Mouse (Mus musculus): ENCODE measurements at regions not wholly inside any gene's neighbourhood (a gene's known extent, or its start where the extent isn't known, plus 50 kb on each side); places are given as distances from the start of the nearest gene placed in this dataset.

DNA sequence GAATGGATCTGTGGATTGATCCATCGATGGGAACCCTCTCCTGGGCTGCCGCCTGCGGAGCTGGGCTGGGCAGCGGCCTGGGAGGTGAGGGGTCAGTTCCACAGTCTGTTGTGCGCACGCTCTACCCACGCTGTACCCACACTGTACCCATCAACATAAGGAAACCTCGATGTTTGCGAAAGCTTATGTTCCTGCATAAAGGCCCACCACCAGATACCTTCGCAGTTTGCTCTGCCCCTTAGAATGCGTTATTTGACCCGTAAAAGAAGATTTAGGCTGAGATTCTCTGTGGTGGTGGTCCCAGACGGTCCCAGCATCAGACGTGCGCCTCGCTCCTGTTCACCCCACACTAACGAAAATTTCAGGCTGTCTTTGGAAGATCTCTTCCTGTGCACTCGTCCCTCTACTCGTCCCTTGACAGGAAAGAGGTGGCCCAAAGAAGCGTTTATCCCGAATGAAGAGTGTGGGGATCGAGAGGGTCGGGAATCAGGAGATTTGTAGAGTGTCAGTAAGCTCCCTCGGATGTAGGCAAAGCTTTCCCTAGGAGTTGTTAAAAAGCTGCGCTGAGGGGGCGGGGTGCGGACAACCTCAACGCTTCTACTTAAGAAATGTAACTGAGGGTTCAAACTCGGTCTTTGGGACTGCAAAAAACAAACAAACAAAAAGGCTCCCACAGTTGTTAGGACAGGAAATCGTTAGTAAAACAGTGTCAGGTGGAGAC, 123.9 kb downstream of the Tmem161b start:
- peak; percentile 60 for DNase-seq

- no peak for DNase-seq
These were observed 124.5 kb downstream of the Tmem161b start for GRCm38 (mm10) chr13:84346569-84346968.

DNA sequence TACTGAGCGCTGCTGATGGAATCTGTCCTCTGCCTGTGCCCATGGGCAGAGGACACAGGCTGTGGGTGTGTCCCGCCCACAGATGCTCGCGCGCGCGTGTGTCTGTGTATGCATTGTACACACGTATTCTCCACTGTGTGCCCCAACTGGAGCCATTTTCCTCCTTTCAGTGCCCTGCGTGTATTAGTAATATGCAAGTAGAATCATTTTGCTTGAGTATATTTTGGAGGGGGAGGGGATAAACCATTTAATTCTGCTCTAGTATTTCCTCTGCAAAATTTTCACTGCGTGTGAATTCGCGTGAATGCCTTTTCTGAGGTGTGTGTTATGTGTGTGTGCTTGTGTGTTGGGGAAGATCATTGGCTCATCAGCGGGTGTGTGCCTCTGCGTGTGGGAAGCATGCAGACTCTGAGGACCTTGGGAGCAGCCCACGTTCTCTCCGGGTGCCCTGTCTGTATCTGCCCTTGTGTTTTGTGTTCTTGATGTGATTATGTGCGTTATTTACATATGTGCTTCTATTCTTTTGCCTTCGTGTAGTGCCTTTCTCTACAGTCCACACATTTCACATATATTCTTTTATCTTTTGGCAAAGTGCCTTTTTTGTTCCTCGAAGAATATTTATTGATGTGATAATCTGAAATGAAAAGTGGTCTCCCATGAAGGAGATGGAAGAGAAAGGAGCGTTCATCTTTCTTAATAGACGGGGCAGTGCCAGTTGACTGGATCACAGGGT, 125.3 kb downstream of the Tmem161b start:
- peak; percentile 62 for DNase-seq

GRCm38 (mm10) chr13:84347914-84348700, 126.0 kb downstream of the Tmem161b start:
- peak; percentile 99 for DNase-seq

- DNase-seq, result peak; percentile 31
These were observed 126.5 kb downstream of the Tmem161b start for GRCm38 (mm10) chr13:84348701-84348975.

DNA sequence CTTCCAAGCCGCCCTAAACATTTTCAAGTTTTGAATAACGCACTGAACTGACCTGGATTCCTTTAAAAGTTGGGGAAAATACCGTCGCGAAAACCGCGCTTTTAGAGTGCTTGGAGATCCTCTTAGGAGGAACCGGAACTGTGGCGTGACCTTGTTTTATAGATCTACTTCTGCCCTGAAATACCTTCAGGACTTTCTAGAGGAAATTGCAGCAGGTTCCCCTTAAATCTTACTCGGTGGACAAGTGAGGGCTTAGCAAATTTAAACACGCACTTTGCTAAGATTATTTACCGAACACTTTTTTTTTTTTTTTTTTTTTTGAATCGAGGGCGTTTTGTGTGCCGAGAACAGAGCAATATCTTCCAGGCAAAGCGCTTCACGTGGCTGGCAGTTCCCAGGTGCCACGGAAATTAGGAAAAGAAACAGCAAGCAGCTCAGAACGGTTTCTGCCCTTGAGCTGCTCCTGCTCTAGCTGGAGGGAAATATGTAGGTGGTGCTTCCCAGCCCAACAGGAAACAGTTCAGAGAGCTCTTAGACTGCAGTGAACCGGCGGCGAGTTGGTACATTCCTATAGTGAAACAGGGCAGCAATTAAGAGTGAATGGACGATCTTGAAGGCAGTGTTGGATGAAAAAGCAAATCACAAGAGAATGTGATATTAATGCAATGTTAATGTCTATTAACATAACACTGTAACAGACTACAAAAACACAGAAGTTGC, 127.1 kb downstream of the Tmem161b start:
- DNase-seq, result peak; percentile 63

- no peak for DNase-seq
These were observed 127.6 kb downstream of the Tmem161b start for GRCm38 (mm10) chr13:84349721-84350040.

DNA sequence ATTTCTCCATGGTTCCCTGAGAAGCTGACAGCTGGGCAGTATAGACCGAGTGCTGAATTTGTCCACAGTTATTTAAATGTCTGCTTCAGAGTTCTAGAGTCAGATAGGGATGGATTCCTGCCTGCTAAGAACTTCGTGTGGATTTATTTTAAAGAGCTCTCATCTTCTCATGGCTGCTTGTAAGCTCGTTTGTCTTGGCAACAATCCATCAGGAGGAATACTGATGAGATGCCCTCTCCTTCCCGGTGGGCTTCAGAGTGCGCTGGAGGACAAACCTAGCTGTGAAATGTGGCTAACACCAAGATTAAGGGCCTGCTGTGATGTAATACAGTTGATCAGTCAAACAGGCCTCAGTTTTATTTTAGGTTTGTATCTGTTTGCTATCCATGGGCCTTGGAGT, 128.7 kb downstream of the Tmem161b start:
- no peak for DNase-seq

- DNase-seq, result no peak
These were observed 134.4 kb downstream of the Tmem161b start for GRCm38 (mm10) chr13:84356455-84356854.

DNA sequence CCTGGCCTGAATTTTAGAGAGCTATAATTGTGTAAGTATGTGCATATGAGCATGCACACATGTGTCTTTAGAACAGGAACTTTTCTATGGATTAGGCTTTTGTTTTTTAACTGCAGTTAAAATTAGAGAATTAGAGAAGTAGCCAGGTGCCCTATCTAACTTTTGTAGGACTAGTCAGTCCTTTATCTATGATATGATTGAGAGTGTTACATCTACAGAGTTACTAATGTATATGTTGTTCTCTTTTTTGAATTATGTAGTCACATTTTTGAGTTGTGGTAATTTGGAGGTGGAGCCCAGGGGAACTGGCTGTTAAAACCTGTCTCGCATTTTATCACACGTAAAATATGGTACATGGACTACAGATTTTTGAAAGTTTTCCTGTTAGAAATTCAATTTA, 138.4 kb downstream of the Tmem161b start:
- no peak for DNase-seq

GRCm38 (mm10) chr13:84364069-84364468, 142.0 kb downstream of the Tmem161b start:
- DNase-seq, result no peak

DNA sequence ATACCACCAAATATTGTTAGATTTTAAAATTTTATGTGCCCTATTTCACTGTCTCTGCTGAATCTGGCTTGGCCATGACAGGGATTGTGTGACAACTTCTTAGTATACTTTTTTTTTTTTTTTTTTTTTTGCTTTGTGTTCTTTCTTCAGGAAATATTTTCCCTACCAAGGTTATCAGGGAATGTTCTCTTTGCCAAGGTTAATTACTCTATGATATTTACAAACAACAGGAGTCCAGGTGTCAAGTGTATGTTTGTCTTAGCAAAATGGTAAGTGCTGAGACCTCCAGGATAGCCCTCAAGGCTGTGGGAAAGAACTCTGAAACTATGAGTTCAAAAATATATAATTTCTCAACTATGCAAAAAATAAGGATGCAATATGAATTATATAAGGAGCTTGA, 143.4 kb downstream of the Tmem161b start:
- no peak for DNase-seq

GRCm38 (mm10) chr13:84366017-84366416, 143.9 kb downstream of the Tmem161b start:
- no peak for DNase-seq

DNA sequence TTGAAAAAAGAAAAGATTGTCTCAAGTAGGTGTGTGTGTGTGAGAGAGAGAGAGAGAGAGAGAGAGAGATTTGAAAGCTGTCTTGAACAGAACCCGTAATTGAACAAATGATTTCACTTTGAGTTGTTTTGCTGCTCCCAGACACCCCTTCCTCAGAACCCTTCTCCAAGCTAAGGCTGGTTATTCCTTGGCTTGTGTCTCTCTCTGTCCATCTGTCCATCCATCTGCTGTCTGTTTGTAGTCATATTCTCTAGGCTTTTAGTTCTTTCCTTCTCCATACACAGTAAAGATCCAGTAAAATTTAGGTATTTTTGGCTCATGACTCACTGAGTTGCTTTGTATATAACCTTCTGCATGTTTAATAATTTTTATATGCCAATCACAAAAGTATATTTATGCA, 144.7 kb downstream of the Tmem161b start:
- DNase-seq, result no peak

GRCm38 (mm10) chr13:84368225-84368624, 146.1 kb downstream of the Tmem161b start:
- DNase-seq, result no peak

DNA sequence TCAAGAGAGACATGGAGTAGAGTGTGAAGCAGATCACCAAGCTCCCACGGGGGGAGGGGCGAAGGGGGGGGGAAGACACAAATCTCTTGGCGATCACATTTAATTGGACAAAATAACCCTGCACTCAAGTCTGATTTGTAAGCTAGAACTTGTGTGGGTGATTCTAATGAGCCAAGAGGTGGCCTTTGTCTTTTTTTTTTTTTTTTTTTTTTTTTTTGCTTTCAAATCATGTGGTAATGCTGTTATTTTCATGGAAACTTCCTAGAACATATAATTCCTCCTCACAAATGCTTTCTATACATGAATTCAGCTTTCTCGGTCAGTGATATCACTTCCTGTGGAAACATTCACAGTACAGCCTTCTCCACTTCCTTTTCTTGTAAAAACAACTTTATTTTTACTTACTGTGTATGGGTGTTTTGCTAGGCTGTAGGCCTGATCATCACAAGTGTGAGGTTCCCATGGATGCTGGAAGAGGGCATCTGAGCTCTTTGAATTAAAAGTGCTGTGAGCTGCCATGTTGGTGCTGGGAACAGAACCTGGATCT, 152.7 kb downstream of the Tmem161b start:
- DNase-seq, result no peak

DNA sequence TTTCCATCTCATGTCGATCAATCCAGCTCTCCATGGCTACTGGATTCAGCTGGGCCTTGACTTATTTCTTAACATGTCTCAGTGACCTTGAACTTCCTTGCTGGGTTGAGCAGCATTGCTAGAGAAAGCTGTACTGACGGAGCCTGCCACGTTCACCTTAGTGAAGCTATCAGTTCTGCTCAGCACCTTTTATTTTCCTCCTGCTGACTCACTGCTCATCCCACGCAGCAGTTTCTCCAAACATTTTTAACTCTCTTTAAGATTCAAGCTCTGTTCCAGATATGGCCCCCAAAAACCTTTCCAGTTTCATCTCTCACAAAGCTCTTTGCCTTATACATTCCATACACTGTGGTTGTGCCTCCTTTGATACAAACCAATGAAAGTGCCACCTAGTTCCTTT, 153.8 kb downstream of the Tmem161b start:
- DNase-seq, result no peak

DNA sequence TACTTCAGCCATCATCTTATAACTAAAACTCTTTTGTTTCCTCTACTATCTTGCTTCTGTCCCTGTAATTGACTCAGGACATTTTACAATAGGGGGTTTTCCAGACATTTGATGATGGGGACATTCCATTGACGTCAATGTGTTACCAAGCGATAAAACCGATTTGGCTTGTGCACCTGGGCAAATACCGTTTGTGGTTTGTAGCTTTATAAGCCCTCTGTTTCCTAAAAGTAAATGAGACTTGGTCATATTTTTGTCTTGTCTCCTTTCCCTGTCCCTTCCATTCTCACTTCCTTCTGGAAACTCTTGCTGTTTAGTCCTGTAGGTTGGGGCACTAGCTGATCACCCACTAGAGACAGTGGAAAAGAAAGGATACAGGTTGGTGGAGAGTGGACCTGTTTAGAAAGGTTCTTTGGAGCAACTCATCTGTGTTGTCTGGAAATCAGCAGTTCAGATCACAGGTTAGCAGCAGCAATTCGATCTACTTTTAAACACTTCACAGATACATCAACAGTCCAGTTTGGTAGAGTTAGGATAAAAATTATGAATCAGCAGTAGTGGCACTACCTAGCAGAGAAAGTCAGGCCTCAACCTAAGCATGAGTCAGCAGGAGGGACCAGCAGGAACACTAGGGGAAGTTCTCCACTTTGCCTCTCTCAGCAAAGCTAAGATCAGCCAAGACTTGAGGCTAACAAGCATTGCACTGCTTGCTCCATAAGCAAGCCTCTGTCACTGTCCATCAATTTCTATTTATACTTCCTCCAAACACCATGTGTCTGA, 156.6 kb downstream of the Tmem161b start:
- no peak for DNase-seq

DNA sequence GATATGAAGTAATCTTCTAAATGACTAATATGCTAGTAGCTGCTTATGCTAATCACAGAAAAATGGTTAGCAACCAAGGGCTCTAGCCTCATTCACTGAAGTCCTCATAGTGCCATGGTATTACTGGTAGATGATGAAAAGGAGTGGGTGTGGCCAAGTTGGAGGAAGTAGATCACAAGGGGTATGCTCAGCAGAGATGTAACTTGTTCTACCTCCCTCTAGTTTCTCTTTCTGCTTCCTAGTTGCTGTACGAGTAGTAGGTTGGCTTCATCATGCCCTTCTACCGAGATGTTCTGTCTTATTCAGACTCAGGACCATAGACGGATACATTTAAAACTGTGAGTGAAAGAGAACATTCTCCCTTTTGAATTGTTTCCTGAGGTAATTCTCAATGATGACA, 169.5 kb downstream of the Tmem161b start:
- DNase-seq, result no peak

- no peak for DNase-seq
These were observed 176.6 kb downstream of the Tmem161b start for GRCm38 (mm10) chr13:84398476-84399344.
